In the genomic region with DNA sequence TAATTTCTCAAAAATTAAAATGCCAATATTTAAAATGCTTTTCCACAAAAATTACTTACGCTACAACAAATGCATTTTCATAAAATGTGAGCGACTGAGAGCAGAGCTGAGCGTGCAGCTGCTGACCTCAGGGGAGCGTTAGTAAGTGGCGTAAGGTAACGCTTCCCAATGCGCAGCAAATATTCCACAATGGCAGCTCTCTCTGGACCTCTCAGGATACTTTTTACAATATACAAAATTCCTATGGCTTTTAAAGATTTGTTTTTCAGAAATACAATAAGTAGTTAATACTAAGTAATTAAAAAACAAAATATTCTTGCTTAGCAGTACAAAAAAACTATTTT, we compare ENCODE assay signal across 10 mouse cellular contexts.
DNase-seq lines count a peak whose midpoint lies in the region; ATAC-seq lines count a peak whose summit lies in the region.
"Had no signal": no experiment of that assay in that cellular context is flagged by ENCODE, and none has a peak within 500 bp of the region (broad histone marks: within the 10 kb centered on the region; RNA-seq: fewer than 3 reads in every experiment).

No protein-coding gene starts in this region.

- no peaks in the 10 kb centered on the region for H3K36me3 ChIP-seq in heart, embryonic 15.5 days
- 0 out of 2 replicates have a peak, but pooled peaks cover 5% of the 10 kb centered on the region for H3K36me3 ChIP-seq in hindbrain, embryonic 10.5 days
- no peaks in the 10 kb centered on the region for H3K36me3 ChIP-seq in midbrain, embryonic 14.5 days (ENCODE audit: control insufficient read depth, insufficient read depth, low read length)

- peak overlapping the region; percentile 40; the same call in 1 of the 2 replicates for H3K4me2 ChIP-seq in heart, embryonic 15.5 days
- peak overlapping the region; percentile 51 for H3K4me2 ChIP-seq in midbrain, embryonic 14.5 days (ENCODE audit: low read length)

- 77% methylated on average over 7 of the region's 7 CpGs for whole genome bisulfite sequencing in heart, embryonic 15.5 days
- 14% methylated on average over 7 of the region's 7 CpGs for WGBS in hindbrain, embryonic 10.5 days
- 6% methylated on average over 7 of the region's 7 CpGs for WGBS in midbrain, embryonic 14.5 days

- H3K9me3 ChIP-seq in heart, embryonic 15.5 days (replicated peaks), result no peaks in the 10 kb centered on the region
- H3K9me3 ChIP-seq in hindbrain, embryonic 10.5 days, result no peaks in the 10 kb centered on the region
- no peaks in the 10 kb centered on the region for H3K9me3 ChIP-seq in midbrain, embryonic 14.5 days (ENCODE audit: control insufficient read depth, low read length)
- H3K9me3 ChIP-seq: megakaryocyte, embryonic 14.5 days had no signal

- DNase-seq in heart, adult 8-10 months (ENCODE audit: low spot score), result no peak
- DNase-seq in embryo, embryonic 10.5 days (ENCODE audit: low spot score), result peak; percentile 62
- DNase-seq in hindbrain, embryonic 10.5 days (ENCODE audit: low spot score), result no peak
- DNase-seq in midbrain, embryonic 14.5 days, result peak; percentile 64
- DNase-seq in right cerebral cortex, postnatal 4 days, result no peak
- no peak for DNase-seq in adrenal gland, postnatal 10 days
- DNase-seq: cerebellum, postnatal 10 days had no signal

- H3K27me3 ChIP-seq in heart, embryonic 15.5 days, result no peaks in the 10 kb centered on the region
- no peaks in the 10 kb centered on the region for H3K27me3 ChIP-seq in hindbrain, embryonic 10.5 days (ENCODE audit: insufficient read depth, poor library complexity, severe bottlenecking)
- no peaks in the 10 kb centered on the region for H3K27me3 ChIP-seq in midbrain, embryonic 14.5 days (ENCODE audit: control insufficient read depth, insufficient read depth, low read length)
- H3K27me3 ChIP-seq: megakaryocyte, embryonic 14.5 days had no signal

- no peak for ATAC-seq in heart, embryonic 15.5 days (replicated peaks; ENCODE audit: insufficient number of reproducible peaks, insufficient read depth, low FRiP score, low read depth)
- no peak for ATAC-seq in midbrain, embryonic 14.5 days (ENCODE audit: low FRiP score, low TSS enrichment)
- no peak for ATAC-seq in activated CD4-positive, CD25-positive, alpha-beta regulatory T cell, adult 4 months

- peak overlapping the region; percentile 13; the same call in 1 of the 2 replicates for H3K4me3 ChIP-seq in heart, embryonic 15.5 days
- H3K4me3 ChIP-seq in hindbrain, embryonic 10.5 days, result peak overlapping the region; percentile 57
- H3K4me3 ChIP-seq in midbrain, embryonic 14.5 days (replicated peaks; ENCODE audit: low read depth, low read length), result peak overlapping the region; percentile 35
- H3K4me3 ChIP-seq: megakaryocyte, embryonic 14.5 days had no signal

- no peak overlapping the region for H3K9ac ChIP-seq in heart, embryonic 15.5 days
- H3K9ac ChIP-seq in midbrain, embryonic 14.5 days (replicated peaks; ENCODE audit: low read length), result peak overlapping the region; percentile 47

- H3K4me1 ChIP-seq in heart, embryonic 15.5 days (replicated peaks), result peaks cover 10% of the 10 kb centered on the region
- H3K4me1 ChIP-seq in hindbrain, embryonic 10.5 days (replicated peaks), result peaks cover 71% of the 10 kb centered on the region
- peaks cover 44% of the 10 kb centered on the region for H3K4me1 ChIP-seq in midbrain, embryonic 14.5 days (ENCODE audit: control insufficient read depth, insufficient read depth, low read length)

- H3K27ac ChIP-seq in heart, embryonic 15.5 days, result no peak overlapping the region
- peak overlapping the region; percentile 88 for H3K27ac ChIP-seq in hindbrain, embryonic 10.5 days
- peak overlapping the region; percentile 75 for H3K27ac ChIP-seq in midbrain, embryonic 14.5 days (replicated peaks; ENCODE audit: low read depth, low read length)

Comparison
In these comparisons a context has a peak if more than half of its experiments do, and no peak if none do; other contexts are left out.
1. DNase-seq: peak in embryo, embryonic 10.5 days (single experiment) and midbrain, embryonic 14.5 days (single experiment); none in heart, adult 8-10 months (single experiment), hindbrain, embryonic 10.5 days (single experiment), right cerebral cortex, postnatal 4 days (single experiment) and adrenal gland, postnatal 10 days (single experiment).
2. Peak in every context shown above with its lines, with median percentiles within 50 percentile points of each other: H3K4me3 ChIP-seq.